Mouse (Mus musculus): Measurements from ENCODE around the gene Naa35. TPM values are rescaled to one million over a fixed set of nuclear protein-coding genes. Genes with fewer than 3 reads are reported as not detected.

The Naa35 gene
- polyA plus RNA-seq, 1 experiment from 2014 or later: 67.8 TPM

- Histone ChIP-seq H3K4me2 (ENCODE audit: low read depth, low read length) (no peak overlapping the region), H3K27me3 (replicated peaks; ENCODE audit: control insufficient read depth, insufficient read depth, low read length) (no peaks in the 10 kb centered on the region), H3K36me3 (ENCODE audit: control insufficient read depth, insufficient read depth, low read length) (peaks cover 6% of the 10 kb centered on the region; the same call in 1 of the 2 replicates), H3K4me1 (ENCODE audit: control insufficient read depth, insufficient read depth, low read length) (no peaks in the 10 kb centered on the region), H3K9ac (ENCODE audit: low read depth, low read length) (no peak overlapping the region), H3K9me3 (ENCODE audit: control insufficient read depth, low read length) (no peaks in the 10 kb centered on the region), H3K4me3 (ENCODE audit: low read length) (no peak overlapping the region), H3K27ac (ENCODE audit: low read length) (no peak overlapping the region)
- 0 out of 2 replicates have a peak, but pooled peaks have one; percentile 28 for ATAC-seq
- WGBS: 84% methylated on average over 2 of the region's 2 CpGs
Measured at GRCm38 (mm10) chr13:59642818-59643217, 57.8 kb downstream of the Naa35 start.

DNA sequence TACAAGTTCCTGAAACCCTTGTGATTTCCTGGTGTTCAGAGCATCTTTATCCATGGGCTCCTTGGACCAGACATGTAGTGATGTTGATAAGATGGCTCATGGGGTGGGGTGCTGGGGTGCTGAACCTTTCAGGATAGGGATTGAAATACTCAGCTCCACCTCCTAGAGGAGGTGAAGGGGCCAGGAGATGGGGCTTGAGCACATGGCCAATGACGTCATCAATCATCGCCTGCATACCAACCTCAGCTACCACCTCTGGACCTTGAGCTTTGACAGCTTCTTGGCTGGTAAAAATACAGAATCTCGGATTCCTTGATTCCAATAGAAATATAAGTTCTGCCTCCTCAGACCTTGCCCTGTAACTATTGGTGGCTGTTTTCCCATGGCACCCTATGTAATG is 60.4 kb downstream of the Naa35 start:
- WGBS: 85% methylated on average over 3 of the region's 3 CpGs
- Histone ChIP-seq H3K4me3 (ENCODE audit: low read length) (no peak overlapping the region), H3K27ac (ENCODE audit: low read length) (no peak overlapping the region), H3K36me3 (ENCODE audit: control insufficient read depth, insufficient read depth, low read length) (0 out of 2 replicates have a peak, but pooled peaks cover 3% of the 10 kb centered on the region), H3K4me2 (ENCODE audit: low read depth, low read length) (no peak overlapping the region), H3K9ac (ENCODE audit: low read depth, low read length) (no peak overlapping the region), H3K4me1 (ENCODE audit: control insufficient read depth, insufficient read depth, low read length) (0 out of 2 replicates have a peak, but pooled peaks cover 4% of the 10 kb centered on the region), H3K27me3 (replicated peaks; ENCODE audit: control insufficient read depth, insufficient read depth, low read length) (no peaks in the 10 kb centered on the region), H3K9me3 (ENCODE audit: control insufficient read depth, low read length) (no peaks in the 10 kb centered on the region)
- no peak for ATAC-seq

- 53% methylated on average over 11 of the region's 11 CpGs for WGBS
Measured at GRCm38 (mm10) chr13:59646674-59647244, 61.7 kb downstream of the Naa35 start.

DNA sequence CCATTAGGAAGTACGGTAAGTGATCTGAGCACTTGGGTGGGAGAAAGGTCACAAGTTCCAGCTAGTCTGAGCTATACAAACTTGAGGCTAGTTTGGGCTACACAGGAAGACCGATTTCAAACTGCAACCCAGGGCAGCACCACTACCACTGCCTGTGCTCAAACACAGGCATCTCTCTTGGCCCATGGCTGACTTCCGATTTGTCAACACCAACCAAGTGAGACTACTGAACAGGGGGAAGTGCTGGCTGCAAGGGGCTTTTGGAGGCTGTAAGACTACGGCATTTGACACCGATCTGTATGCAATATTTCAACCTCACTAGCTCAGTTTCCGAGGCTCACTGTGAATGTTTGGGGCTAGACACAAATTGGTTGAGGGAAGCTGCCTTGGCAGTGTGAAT is 62.4 kb downstream of the Naa35 start:
- Histone ChIP-seq H3K4me2 (ENCODE audit: low read depth, low read length) (no peak overlapping the region), H3K4me3 (ENCODE audit: low read length) (no peak overlapping the region), H3K36me3 (ENCODE audit: control insufficient read depth, insufficient read depth, low read length) (0 out of 2 replicates have a peak, but pooled peaks cover 3% of the 10 kb centered on the region), H3K27me3 (replicated peaks; ENCODE audit: control insufficient read depth, insufficient read depth, low read length) (no peaks in the 10 kb centered on the region), H3K9ac (ENCODE audit: low read depth, low read length) (no peak overlapping the region), H3K4me1 (ENCODE audit: control insufficient read depth, insufficient read depth, low read length) (0 out of 2 replicates have a peak, but pooled peaks cover 4% of the 10 kb centered on the region), H3K27ac (ENCODE audit: low read length) (no peak overlapping the region), H3K9me3 (ENCODE audit: control insufficient read depth, low read length) (no peaks in the 10 kb centered on the region)
- ATAC-seq: no peak
- WGBS: 82% methylated on average over 6 of the region's 6 CpGs

More at GRCm38 (mm10) chr13:59646674-59647244, 61.7 kb downstream of the Naa35 start:
- H3K4me2 ChIP-seq (ENCODE audit: low read depth, low read length): no peak overlapping the region
- H3K27me3 ChIP-seq (replicated peaks; ENCODE audit: control insufficient read depth, insufficient read depth, low read length): no peaks in the 10 kb centered on the region
- H3K36me3 ChIP-seq (ENCODE audit: control insufficient read depth, insufficient read depth, low read length): 0 out of 2 replicates have a peak, but pooled peaks cover 3% of the 10 kb centered on the region
- H3K27ac ChIP-seq (ENCODE audit: low read length): no peak overlapping the region
- H3K9me3 ChIP-seq (ENCODE audit: control insufficient read depth, low read length): no peaks in the 10 kb centered on the region
- H3K4me1 ChIP-seq (ENCODE audit: control insufficient read depth, insufficient read depth, low read length): 0 out of 2 replicates have a peak, but pooled peaks cover 4% of the 10 kb centered on the region
- 0 out of 2 replicates have a peak, but pooled peaks have one; percentile 27 for ATAC-seq
- H3K4me3 ChIP-seq (ENCODE audit: low read length): no peak overlapping the region
- H3K9ac ChIP-seq (ENCODE audit: low read depth, low read length): no peak overlapping the region; the same call in 1 of the 2 replicates

DNA sequence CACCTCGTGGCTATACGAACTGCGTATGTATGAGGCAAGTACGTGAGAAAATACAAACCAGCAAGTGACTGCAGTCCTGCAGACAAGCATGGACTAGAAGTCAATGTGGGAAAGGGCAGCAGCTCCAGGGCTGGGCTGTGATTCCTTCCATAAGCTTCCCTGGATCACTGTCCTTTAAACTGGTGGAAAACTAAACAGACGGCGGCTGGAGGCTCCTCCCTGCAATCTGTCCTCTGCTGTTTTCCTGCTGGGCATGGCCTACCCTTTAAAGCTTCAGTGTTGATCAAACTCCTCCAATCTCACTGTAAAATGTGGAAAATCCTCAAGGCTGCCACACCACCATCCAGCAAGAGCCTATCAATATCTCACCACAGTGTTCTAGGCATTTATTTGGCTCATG is 63.5 kb downstream of the Naa35 start:
- Histone ChIP-seq H3K4me1 (ENCODE audit: control insufficient read depth, insufficient read depth, low read length) (0 out of 2 replicates have a peak, but pooled peaks cover 4% of the 10 kb centered on the region), H3K4me2 (ENCODE audit: low read depth, low read length) (no peak overlapping the region), H3K27ac (ENCODE audit: low read length) (no peak overlapping the region), H3K4me3 (ENCODE audit: low read length) (no peak overlapping the region), H3K9me3 (ENCODE audit: control insufficient read depth, low read length) (no peaks in the 10 kb centered on the region), H3K36me3 (ENCODE audit: control insufficient read depth, insufficient read depth, low read length) (0 out of 2 replicates have a peak, but pooled peaks cover 3% of the 10 kb centered on the region), H3K9ac (ENCODE audit: low read depth, low read length) (no peak overlapping the region), H3K27me3 (replicated peaks; ENCODE audit: control insufficient read depth, insufficient read depth, low read length) (no peaks in the 10 kb centered on the region)
- no peak for ATAC-seq
- 84% methylated on average over 6 of the region's 6 CpGs for WGBS

GRCm38 (mm10) chr13:59649781-59650180 is 64.7 kb downstream of the Naa35 start:
- no peak overlapping the region for H3K9ac ChIP-seq (ENCODE audit: low read depth, low read length)
- 72% methylated on average over 5 of the region's 5 CpGs for WGBS
- peak; percentile 48 for ATAC-seq

DNA sequence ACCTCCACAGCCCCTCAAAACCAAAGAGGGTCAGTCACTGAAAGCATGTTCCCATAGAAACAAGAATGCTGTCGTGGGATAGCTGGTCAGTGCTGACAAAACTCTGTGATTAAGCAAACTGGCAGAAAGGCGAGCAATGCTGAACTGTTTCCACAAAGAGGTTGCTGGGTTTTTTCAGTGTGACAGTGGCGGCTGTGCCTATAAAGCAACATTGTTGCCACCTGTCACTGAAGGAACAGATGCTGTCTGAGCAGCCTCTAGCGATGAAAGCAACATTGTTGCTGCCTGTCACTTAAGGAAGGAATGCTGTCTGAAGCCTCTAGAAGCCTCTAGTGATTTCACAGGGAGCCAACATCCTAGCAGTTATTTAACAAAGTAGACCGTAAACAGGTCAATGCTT is 67.6 kb downstream of the Naa35 start:
- no peak overlapping the region for H3K27ac ChIP-seq (ENCODE audit: low read length)
- no peaks in the 10 kb centered on the region for H3K27me3 ChIP-seq (replicated peaks; ENCODE audit: control insufficient read depth, insufficient read depth, low read length)
- no peak overlapping the region for H3K9ac ChIP-seq (ENCODE audit: low read depth, low read length)
- WGBS: 59% methylated on average over 5 of the region's 5 CpGs
- H3K4me3 ChIP-seq (ENCODE audit: low read length): no peak overlapping the region
- no peak for ATAC-seq
- 0 out of 2 replicates have a peak, but pooled peaks cover under 1% of the 10 kb centered on the region for H3K36me3 ChIP-seq (ENCODE audit: control insufficient read depth, insufficient read depth, low read length)
- no peak overlapping the region for H3K4me2 ChIP-seq (ENCODE audit: low read depth, low read length)
- peaks cover 23% of the 10 kb centered on the region for H3K4me1 ChIP-seq (ENCODE audit: control insufficient read depth, insufficient read depth, low read length)
- no peaks in the 10 kb centered on the region for H3K9me3 ChIP-seq (ENCODE audit: control insufficient read depth, low read length)

More at GRCm38 (mm10) chr13:59649781-59650180, 64.7 kb downstream of the Naa35 start:
- Histone ChIP-seq H3K9me3 (ENCODE audit: control insufficient read depth, low read length) (no peaks in the 10 kb centered on the region), H3K27me3 (replicated peaks; ENCODE audit: control insufficient read depth, insufficient read depth, low read length) (no peaks in the 10 kb centered on the region), H3K36me3 (ENCODE audit: control insufficient read depth, insufficient read depth, low read length) (0 out of 2 replicates have a peak, but pooled peaks cover 3% of the 10 kb centered on the region), H3K4me2 (ENCODE audit: low read depth, low read length) (no peak overlapping the region), H3K4me1 (ENCODE audit: control insufficient read depth, insufficient read depth, low read length) (peaks cover 11% of the 10 kb centered on the region; the same call in 1 of the 2 replicates), H3K27ac (ENCODE audit: low read length) (no peak overlapping the region), H3K4me3 (ENCODE audit: low read length) (no peak overlapping the region)

- no peaks in the 10 kb centered on the region for H3K27me3 ChIP-seq (replicated peaks; ENCODE audit: control insufficient read depth, insufficient read depth, low read length)
- H3K36me3 ChIP-seq (ENCODE audit: control insufficient read depth, insufficient read depth, low read length): 0 out of 2 replicates have a peak, but pooled peaks cover 5% of the 10 kb centered on the region
- no peaks in the 10 kb centered on the region for H3K9me3 ChIP-seq (ENCODE audit: control insufficient read depth, low read length)
- WGBS: 69% methylated on average over 3 of the region's 3 CpGs
- H3K4me2 ChIP-seq (ENCODE audit: low read depth, low read length): no peak overlapping the region
- no peak overlapping the region for H3K4me3 ChIP-seq (ENCODE audit: low read length)
- H3K4me1 ChIP-seq (ENCODE audit: control insufficient read depth, insufficient read depth, low read length): peaks cover 27% of the 10 kb centered on the region
- H3K27ac ChIP-seq (ENCODE audit: low read length): no peak overlapping the region
- no peak for ATAC-seq
- H3K9ac ChIP-seq (ENCODE audit: low read depth, low read length): no peak overlapping the region
Measured at GRCm38 (mm10) chr13:59653136-59653535, 68.1 kb downstream of the Naa35 start.

DNA sequence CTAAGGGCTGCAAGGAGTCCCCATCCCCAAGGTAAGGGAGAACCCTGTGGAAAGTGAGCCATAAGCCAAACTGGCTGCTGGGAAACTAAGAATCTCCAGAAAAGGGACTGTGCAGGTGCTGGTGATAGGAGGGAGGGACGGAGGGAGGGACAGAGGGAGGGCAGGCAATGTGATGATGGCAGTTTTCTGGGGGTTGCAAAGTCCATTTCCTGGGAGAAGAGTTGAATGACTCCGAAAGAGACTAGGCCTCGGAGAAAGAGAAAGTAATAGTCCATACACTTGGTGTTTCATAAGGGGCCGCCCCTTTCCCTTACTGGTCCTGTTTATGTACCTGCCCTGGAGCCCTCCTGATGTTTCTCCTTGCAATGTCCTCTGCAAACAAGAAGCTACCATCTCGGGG is 69.4 kb downstream of the Naa35 start:
- H3K27ac ChIP-seq (ENCODE audit: low read length): 0 out of 2 replicates have a peak overlapping the region, but pooled peaks have one; percentile 16
- peaks cover 27% of the 10 kb centered on the region for H3K4me1 ChIP-seq (ENCODE audit: control insufficient read depth, insufficient read depth, low read length)
- no peak overlapping the region for H3K4me2 ChIP-seq (ENCODE audit: low read depth, low read length)
- no peak overlapping the region for H3K9ac ChIP-seq (ENCODE audit: low read depth, low read length)
- H3K36me3 ChIP-seq (ENCODE audit: control insufficient read depth, insufficient read depth, low read length): 0 out of 2 replicates have a peak, but pooled peaks cover 6% of the 10 kb centered on the region
- H3K27me3 ChIP-seq (replicated peaks; ENCODE audit: control insufficient read depth, insufficient read depth, low read length): no peaks in the 10 kb centered on the region
- whole genome bisulfite sequencing: 72% methylated on average over 5 of the region's 5 CpGs
- H3K9me3 ChIP-seq (ENCODE audit: control insufficient read depth, low read length): no peaks in the 10 kb centered on the region
- H3K4me3 ChIP-seq (ENCODE audit: low read length): no peak overlapping the region
- peak; percentile 80 for ATAC-seq
